Mouse (Mus musculus) myocyte (in vitro differentiated cells): ENCODE measurements at regions not wholly inside any gene's neighbourhood (a gene's known extent, or its start where the extent isn't known, plus 50 kb on each side); places are given as distances from the start of the nearest gene placed in this dataset.

Source experiments
- H3K27me3 ChIP-seq: one replicate; pipeline ENCODE4 v1.6.1; 2011; ENCODE audit not compliant: control insufficient read depth, insufficient read depth, insufficient read length
- H3K36me3 ChIP-seq: one replicate; pipeline ENCODE4 v1.6.1; 2011; ENCODE audit not compliant: control insufficient read depth, insufficient read depth
- H3K4me2 ChIP-seq: one replicate; pipeline ENCODE4 v1.6.1; 2011; ENCODE audit warnings: low read depth, control low read depth
- H3K4me3 ChIP-seq: one replicate; pipeline ENCODE4 v1.5.1; 2011; ENCODE audit warnings: mild to moderate bottlenecking, control low read depth, moderate library complexity
- H3K79me2 ChIP-seq: one replicate; pipeline ENCODE4 v1.6.1; 2011; ENCODE audit not compliant: control insufficient read depth, insufficient read depth
- H3ac ChIP-seq: one replicate; pipeline ENCODE4 v1.6.1; 2011; ENCODE audit not compliant: control insufficient read depth, insufficient read length
- CEBPB ChIP-seq: IDR thresholded peaks from 2 replicates; pipeline ENCODE4 v1.6.1; 2011; ENCODE audit warnings: mild to moderate bottlenecking, moderate library complexity; ENCODE audit not compliant: poor library complexity, insufficient read depth, severe bottlenecking
- E2F4 ChIP-seq: IDR thresholded peaks from one replicate; pipeline ENCODE4 v1.6.1; 2011; ENCODE audit warnings: mild to moderate bottlenecking, control low read depth, moderate library complexity; ENCODE audit not compliant: insufficient read depth
- MAX ChIP-seq: IDR thresholded peaks from one replicate; pipeline ENCODE4 v1.6.1; 2011; ENCODE audit warnings: low read depth, mild to moderate bottlenecking, control low read depth
- MYOD1 ChIP-seq, 3 experiments: IDR thresholded peaks; one replicate each; pipeline ENCODE4 v1.6.1; 2011; ENCODE audit warnings: control low read depth in 2 of 3, low read depth in 2 of 3, mild to moderate bottlenecking in 2 of 3, moderate library complexity in 1 of 3; ENCODE audit not compliant: insufficient read length in 2 of 3, control insufficient read depth in 1 of 3
- MYOG ChIP-seq, 3 experiments: IDR thresholded peaks; one replicate each; pipeline ENCODE4 v1.6.1; 2011; ENCODE audit warnings: control low read depth in 2 of 3, low read depth in 2 of 3, mild to moderate bottlenecking in 2 of 3; ENCODE audit not compliant: insufficient read length in 2 of 3, control insufficient read depth in 1 of 3, insufficient read depth in 1 of 3
- POLR2A ChIP-seq: IDR thresholded peaks from one replicate; pipeline ENCODE4 v1.6.1; 2011; ENCODE audit warnings: low read depth, mild to moderate bottlenecking, control low read depth, moderate library complexity; ENCODE audit not compliant: insufficient read length
- POLR2AphosphoS2 ChIP-seq: IDR thresholded peaks from one replicate; pipeline ENCODE4 v1.6.1; 2011; ENCODE audit warnings: low read depth, control low read depth; ENCODE audit not compliant: insufficient read length
- REST ChIP-seq: IDR thresholded peaks from one replicate; pipeline ENCODE4 v1.6.1; 2011; ENCODE audit warnings: mild to moderate bottlenecking, control low read depth, moderate library complexity; ENCODE audit not compliant: insufficient read depth, insufficient read length
- SRF ChIP-seq: IDR thresholded peaks from one replicate; pipeline ENCODE4 v1.6.1; 2011; ENCODE audit warnings: low read depth; ENCODE audit not compliant: control insufficient read depth, insufficient read length
- TCF12 ChIP-seq: IDR thresholded peaks from one replicate; pipeline ENCODE4 v1.6.1; 2011; ENCODE audit warnings: mild to moderate bottlenecking, control low read depth; ENCODE audit not compliant: poor library complexity, insufficient read depth, severe bottlenecking
- TCF3 ChIP-seq: IDR thresholded peaks from one replicate; pipeline ENCODE4 v1.6.1; 2011; ENCODE audit warnings: low read depth, control low read depth; ENCODE audit not compliant: insufficient read length
- USF1 ChIP-seq: IDR thresholded peaks from one replicate; pipeline ENCODE4 v1.6.1; 2011; ENCODE audit warnings: low read depth, mild to moderate bottlenecking, control low read depth, moderate library complexity

DNA sequence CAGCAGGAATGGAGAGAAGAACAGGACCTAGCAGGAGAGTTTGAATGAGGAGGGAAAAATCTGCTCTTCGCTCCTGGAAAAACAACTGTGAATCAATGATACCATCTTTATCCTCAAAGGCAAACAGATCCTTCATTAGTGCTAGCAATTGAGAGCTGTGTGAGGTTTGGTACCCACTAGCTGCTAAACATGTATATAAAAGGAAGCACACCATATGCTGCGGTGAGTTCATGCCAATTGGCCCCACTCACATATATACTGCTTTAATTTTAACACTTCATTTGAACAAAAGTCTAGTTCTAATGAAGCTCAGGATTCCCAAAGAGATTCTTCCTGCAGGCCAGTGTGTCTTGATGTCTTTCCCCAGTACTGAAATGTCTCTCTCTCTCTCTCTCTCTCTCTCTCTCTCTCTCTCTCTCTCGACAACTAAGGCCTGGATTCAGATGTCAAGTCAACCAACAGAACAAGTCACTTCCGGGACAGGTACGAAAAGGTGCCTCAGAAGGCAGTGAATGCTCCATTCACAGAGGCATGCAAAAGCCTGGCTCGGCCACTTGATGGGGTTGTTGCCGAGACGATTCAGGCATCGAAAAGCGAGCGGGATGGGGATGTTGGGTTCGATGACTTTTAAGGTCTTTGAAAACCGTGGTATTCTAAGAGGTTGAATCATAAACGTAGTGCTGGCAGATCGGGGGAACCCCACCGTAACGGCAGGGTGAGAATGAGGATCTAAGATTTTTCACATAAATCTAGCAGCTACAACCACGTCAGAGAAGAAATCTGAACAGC lies 226.4 kb upstream of the Nr4a3 start:
- Histone ChIP-seq H3ac (no peak overlapping the region), H3K27me3 (no peaks in the 10 kb centered on the region), H3K4me3 (no peak overlapping the region), H3K36me3 (no peaks in the 10 kb centered on the region), H3K4me2 (no peak overlapping the region), H3K79me2 (no peaks in the 10 kb centered on the region)
- TF ChIP-seq USF1 (no peak), REST (no peak), MAX (no peak), MYOD1 (IDR thresholded peaks at IDR 0.05; ENCODE audit: control insufficient read depth in 1 of 3, insufficient read length in 2 of 3, low read depth in 2 of 3) (no peak), SRF (no peak), MYOG (IDR thresholded peaks at IDR 0.05; ENCODE audit: control insufficient read depth in 1 of 3, insufficient read depth in 1 of 3, insufficient read length in 2 of 3, low read depth in 2 of 3) (no peak), POLR2AphosphoS2 (no peak), TCF12 (no peak)

DNA sequence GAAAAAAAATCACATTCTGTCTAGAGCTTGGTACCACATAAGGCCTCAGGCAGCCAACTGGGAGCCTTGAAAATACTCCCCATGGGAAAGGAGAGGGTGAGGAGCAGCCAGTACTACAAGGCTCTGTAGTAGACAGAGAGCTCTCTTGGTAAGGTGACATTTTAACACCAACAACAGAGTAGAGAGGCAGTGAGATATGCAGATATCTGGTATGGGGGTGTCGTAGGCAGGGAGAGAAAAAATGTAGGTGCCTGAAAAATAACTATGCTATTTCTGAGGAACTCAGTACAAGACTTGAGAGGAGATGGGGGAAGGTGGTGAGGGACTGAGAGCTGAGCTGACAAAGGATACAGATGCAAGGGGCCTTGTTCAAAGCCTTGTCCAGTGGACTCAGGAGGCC lies 224.4 kb upstream of the Nr4a3 start:
- Histone ChIP-seq H3K36me3 (no peaks in the 10 kb centered on the region), H3K27me3 (no peaks in the 10 kb centered on the region), H3K4me2 (no peak overlapping the region), H3K79me2 (no peaks in the 10 kb centered on the region), H3K4me3 (no peak overlapping the region), H3ac (no peak overlapping the region)
- no peak for TF ChIP-seq POLR2A
- TF ChIP-seq USF1, result no peak
- TF ChIP-seq REST, result no peak
- no peak for TF ChIP-seq MYOG (IDR thresholded peaks at IDR 0.05; ENCODE audit: control insufficient read depth in 1 of 3, insufficient read depth in 1 of 3, insufficient read length in 2 of 3, low read depth in 2 of 3)
- no peak for TF ChIP-seq TCF12
- TF ChIP-seq E2F4, result no peak
- no peak for TF ChIP-seq MYOD1 (IDR thresholded peaks at IDR 0.05; ENCODE audit: control insufficient read depth in 1 of 3, insufficient read length in 2 of 3, low read depth in 2 of 3)
- no peak for TF ChIP-seq TCF3
- no peak for TF ChIP-seq CEBPB
- no peak for TF ChIP-seq MAX
- TF ChIP-seq SRF, result no peak
- TF ChIP-seq POLR2AphosphoS2, result no peak

DNA sequence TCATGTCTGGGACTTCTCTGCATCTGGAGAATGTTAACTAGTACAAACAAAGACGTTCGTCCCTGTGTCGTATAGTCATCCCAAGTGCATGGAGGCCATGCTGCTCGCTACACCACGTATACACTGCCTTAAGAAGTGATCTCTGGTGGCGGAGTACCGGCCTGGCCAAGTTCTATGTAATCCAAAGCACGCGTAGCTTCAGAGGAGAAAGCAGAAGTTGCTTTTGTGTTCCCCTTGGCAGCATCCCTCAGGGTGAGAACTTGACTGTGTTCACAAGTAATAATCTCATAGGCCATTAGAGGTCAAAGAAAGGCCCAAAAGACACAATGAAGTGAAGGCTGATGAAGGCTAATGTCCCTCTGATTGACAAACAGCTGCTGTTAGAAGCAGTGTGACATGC lies 221.7 kb upstream of the Nr4a3 start:
- Histone ChIP-seq H3K4me2 (no peak overlapping the region), H3K27me3 (no peaks in the 10 kb centered on the region)

DNA sequence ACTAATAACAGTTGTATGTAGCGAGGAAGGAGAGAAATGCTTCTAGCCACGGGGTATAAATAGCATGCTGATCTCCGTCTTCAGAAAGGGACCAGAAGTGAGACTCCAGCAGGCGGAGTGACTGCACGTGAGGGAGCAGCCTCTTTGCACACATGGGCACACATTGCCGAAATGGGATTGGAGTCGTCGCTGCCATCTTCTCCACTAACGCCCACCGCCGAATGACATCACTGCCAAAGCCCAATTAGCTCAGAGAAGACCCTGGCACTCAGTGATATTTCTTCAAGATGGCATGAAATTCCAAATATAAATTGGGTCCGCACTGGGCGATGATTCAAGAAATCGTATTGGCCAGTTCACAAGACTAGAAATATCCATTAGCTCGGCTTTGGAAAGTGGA lies 220.9 kb upstream of the Nr4a3 start:
- Histone ChIP-seq H3K27me3 (no peaks in the 10 kb centered on the region), H3K4me3 (no peak overlapping the region), H3K36me3 (no peaks in the 10 kb centered on the region), H3K4me2 (no peak overlapping the region), H3ac (no peak overlapping the region), H3K79me2 (no peaks in the 10 kb centered on the region)
- TF ChIP-seq POLR2A (no peak), TCF12 (no peak), SRF (no peak), MYOD1 (IDR thresholded peaks at IDR 0.05; ENCODE audit: control insufficient read depth in 1 of 3, insufficient read length in 2 of 3, low read depth in 2 of 3) (no peak), E2F4 (no peak), MAX (no peak)

More for the DNA sequence above, 221.7 kb upstream of the Nr4a3 start:
- no peaks in the 10 kb centered on the region for H3K36me3 ChIP-seq
- H3ac ChIP-seq, result no peak overlapping the region
- no peak overlapping the region for H3K4me3 ChIP-seq
- no peak for TF ChIP-seq MAX
- no peak for TF ChIP-seq REST
- TF ChIP-seq CEBPB, result no peak
- no peak for TF ChIP-seq POLR2A
- TF ChIP-seq MYOG (IDR thresholded peaks at IDR 0.05; ENCODE audit: control insufficient read depth in 1 of 3, insufficient read depth in 1 of 3, insufficient read length in 2 of 3, low read depth in 2 of 3), result no peak
- TF ChIP-seq USF1, result no peak
- no peak for TF ChIP-seq TCF3
- TF ChIP-seq TCF12, result no peak
- TF ChIP-seq MYOD1 (IDR thresholded peaks at IDR 0.05; ENCODE audit: control insufficient read depth in 1 of 3, insufficient read length in 2 of 3, low read depth in 2 of 3), result no peak
- no peak for TF ChIP-seq POLR2AphosphoS2
- TF ChIP-seq SRF, result no peak
- TF ChIP-seq E2F4, result no peak
- no peaks in the 10 kb centered on the region for H3K79me2 ChIP-seq

DNA sequence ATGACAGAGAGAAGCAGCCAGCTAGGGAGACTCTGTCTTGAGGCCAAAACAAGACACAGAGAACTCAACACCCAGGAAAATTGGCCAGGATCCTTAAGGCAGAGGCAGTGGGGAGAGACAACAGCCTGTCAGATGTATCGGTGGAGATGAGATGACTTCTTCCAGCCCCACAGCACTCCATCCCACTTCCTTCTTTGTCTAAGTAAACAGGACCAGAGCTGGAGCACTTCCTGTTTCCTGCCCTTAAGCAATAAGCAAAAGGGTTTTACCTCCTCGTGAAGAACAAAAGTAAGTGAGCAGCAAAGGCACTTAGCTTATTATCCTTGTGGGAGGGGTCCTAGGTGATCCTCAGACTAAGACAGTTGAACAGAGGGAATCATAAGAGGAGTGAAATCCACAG lies 212.0 kb upstream of the Nr4a3 start:
- H3K79me2 ChIP-seq, result no peaks in the 10 kb centered on the region
- TF ChIP-seq CEBPB (no peak), POLR2AphosphoS2 (no peak), TCF3 (no peak), MYOD1 (IDR thresholded peaks at IDR 0.05; ENCODE audit: control insufficient read depth in 1 of 3, insufficient read length in 2 of 3, low read depth in 2 of 3) (no peak), POLR2A (no peak), E2F4 (no peak), MAX (no peak), TCF12 (no peak), SRF (no peak), USF1 (no peak), MYOG (IDR thresholded peaks at IDR 0.05; ENCODE audit: control insufficient read depth in 1 of 3, insufficient read depth in 1 of 3, insufficient read length in 2 of 3, low read depth in 2 of 3) (no peak), REST (no peak)
- no peaks in the 10 kb centered on the region for H3K27me3 ChIP-seq
- H3K4me2 ChIP-seq, result no peak overlapping the region
- H3ac ChIP-seq, result no peak overlapping the region
- H3K36me3 ChIP-seq, result no peaks in the 10 kb centered on the region
- H3K4me3 ChIP-seq, result no peak overlapping the region
